Mouse (Mus musculus) gastrocnemius, postnatal 14 days (tissue): ENCODE results near the gene Psmb11. TPM values are rescaled to one million over a fixed set of nuclear protein-coding genes. Genes with fewer than 3 reads are reported as not detected.
A peak's percentile ranks its signal among the peaks of the same experiment; 100 is the strongest.

Experiments
- DNase-seq: peaks from one replicate; pipeline ENCODE4 v3.0.0; 2021; ENCODE audit warnings: mixed read lengths
- intact Hi-C: fragments of 180-260 bp; cut with DNase I; formaldehyde crosslinking; loops from one replicate; pipeline ENCODE4 v1.15.1; 2025; ENCODE audit warnings: low total_unique reads
- microRNA-seq, 2 experiments: library from miRNA; unstranded; fragments of <30 nt; microRNA quantifications; one replicate each; pipeline ENCODE4 v1.2.0; 2021
- total RNA-seq, 2 experiments: library from RNA; stranded (reverse); gene quantifications; 2 replicates each; pipeline ENCODE4 v1.2.3; 2021

The Psmb11 gene
- total RNA-seq, 2 experiments from 2014 or later: not detected

DNA sequence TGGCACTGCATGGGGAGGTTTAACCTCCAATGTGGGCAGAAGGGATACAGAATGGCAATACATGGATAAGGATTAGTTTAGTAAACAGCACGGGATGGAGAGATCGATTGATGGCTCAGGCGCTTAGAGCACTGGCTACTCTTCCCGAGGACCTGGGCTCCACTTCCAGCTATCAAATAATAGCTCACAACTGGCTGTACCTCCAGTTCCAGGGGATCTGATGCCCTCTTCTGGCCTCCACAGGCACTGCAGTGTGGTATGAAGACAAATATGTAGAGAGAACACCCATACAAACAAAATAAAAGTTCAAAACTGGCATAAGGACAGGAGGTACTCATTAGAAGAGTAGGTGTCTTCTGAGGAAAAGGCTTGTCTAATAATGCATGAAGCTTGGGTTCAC is 48.1 kb downstream of the Psmb11 start:
- intact Hi-C loops: no loop called here
- DNase-seq: peak; percentile 41

DNA sequence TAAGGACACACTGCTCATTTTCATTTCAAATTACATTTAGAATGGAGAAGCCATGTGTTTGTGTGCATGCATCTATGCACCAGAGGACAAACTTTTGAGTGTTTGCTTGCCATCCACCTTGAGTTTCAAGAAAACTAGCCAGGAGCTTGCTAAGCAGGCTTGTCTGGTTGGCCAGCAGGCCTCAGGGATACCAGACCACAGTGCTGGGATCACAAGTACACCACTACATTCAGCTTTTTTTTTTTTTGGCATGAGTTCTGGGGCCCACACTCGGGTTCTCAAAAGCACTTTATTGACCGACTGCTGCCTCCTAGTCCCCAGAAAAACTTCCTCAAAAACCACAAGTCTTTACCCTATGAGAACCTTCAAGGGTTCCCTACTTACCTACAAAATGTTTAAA is 53.1 kb downstream of the Psmb11 start:
- intact Hi-C loops: no loop called here
- no peak for DNase-seq

DNA sequence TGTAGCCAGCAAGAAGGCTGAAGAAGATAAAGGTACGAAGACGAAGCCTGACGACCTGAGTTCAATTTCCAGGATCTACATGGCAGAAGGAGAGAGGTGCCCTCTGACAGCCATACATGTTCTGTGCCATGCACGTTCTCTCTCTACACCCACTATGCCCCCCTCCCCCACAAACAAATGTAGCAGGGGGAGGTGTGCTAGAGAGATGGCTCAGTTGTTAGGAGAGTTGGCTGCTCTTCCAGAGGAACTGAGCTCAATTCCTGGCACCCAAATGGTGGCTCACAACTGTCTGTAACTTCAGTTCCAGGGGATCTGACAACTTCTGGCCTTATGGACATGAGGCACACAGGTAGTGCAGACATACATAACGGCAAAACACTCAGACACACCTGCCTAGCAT is 55.1 kb downstream of the Psmb11 start:
- intact Hi-C loops: no loop called here
- DNase-seq: no peak

DNA sequence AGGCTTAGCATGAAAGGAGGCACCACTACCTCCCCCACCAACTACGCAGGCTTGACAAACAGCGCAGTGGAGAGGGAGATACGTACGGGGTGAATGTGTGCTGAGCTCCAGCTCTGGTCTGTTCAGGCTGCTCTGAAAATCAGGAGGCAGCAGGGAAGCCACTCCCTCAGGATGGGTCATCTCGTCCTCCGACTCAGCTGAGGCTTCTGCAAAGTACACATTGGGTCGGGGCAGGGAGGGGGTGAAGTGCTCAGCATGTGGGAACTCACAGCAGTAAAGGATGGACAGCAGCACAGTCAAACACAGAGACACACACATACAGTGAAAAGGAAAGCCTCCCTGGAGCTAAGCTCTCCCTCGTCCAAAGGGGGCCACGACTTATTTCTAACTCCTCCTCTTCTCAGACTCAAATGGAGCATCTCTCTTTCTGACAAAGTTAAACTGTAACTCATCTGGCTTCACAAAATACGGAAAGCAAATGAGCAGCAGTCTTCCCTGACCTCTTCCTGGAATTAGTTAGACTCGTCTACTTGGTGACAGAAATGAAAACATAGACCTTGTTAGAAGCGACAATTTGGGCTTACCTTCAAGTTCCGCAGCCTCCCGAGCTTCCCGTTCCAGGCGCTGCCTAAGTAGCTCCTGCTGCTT is 57.5 kb downstream of the Psmb11 start:
- intact Hi-C loops: no loop called here
- DNase-seq: no peak

Small RNA genes within 50 kb of the gene (microRNA-seq; reads per million reads assigned to microRNA genes)
- gene Mir686 (0 reads per million in 2 experiments), gene Mir6948 (0 to 1.0 reads per million in 2 experiments)

Other genes starting within 250 kb of the Psmb11 start
- 1 to 10 TPM; 2.9 to 3.4 TPM for gene Slc7a7, start 203.7 kb upstream of the Psmb11 start, total RNA-seq
- gene Mrpl52, start 194.5 kb upstream of the Psmb11 start, total RNA-seq: 100 to 1,000 TPM; 107 to 116 TPM
- gene Mmp14, start 189.8 kb upstream of the Psmb11 start, total RNA-seq: 10 to 100 TPM; 52.0 to 68.1 TPM
- 10 to 100 TPM; 33.5 to 37.2 TPM for gene Lrp10, start 157.3 kb upstream of the Psmb11 start, total RNA-seq
- not detected for gene Rem2, start 145.3 kb upstream of the Psmb11 start, total RNA-seq
- gene Prmt5, start 103.9 kb upstream of the Psmb11 start, total RNA-seq: 10 to 100 TPM; 27.9 to 28.9 TPM
- gene Haus4, start 66.8 kb upstream of the Psmb11 start, total RNA-seq: 1 to 10 TPM; 5.8 to 6.5 TPM
- gene Ajuba, start 43.9 kb upstream of the Psmb11 start, total RNA-seq: 1 to 10 TPM; 5.7 to 5.8 TPM
- 1 to 10 TPM; 2.9 to 3.3 TPM for gene 4931414P19Rik, start 15.4 kb upstream of the Psmb11 start, total RNA-seq
- gene Psmb5, start 3.4 kb upstream of the Psmb11 start, total RNA-seq: 100 to 1,000 TPM; 196 to 203 TPM
- not detected for gene Gm17606, start 19.5 kb downstream of the Psmb11 start, total RNA-seq
- gene Cdh24, start 19.9 kb downstream of the Psmb11 start, total RNA-seq: under 1 TPM; 0.53 to 0.55 TPM
- 10 to 100 TPM; 10.1 to 11.8 TPM for gene 1700123O20Rik, start 64.8 kb downstream of the Psmb11 start, total RNA-seq
- 10 to 100 TPM; 68.1 to 73.8 TPM for gene Acin1, start 65.5 kb downstream of the Psmb11 start, total RNA-seq
- not detected for gene Gm29776, start 77.4 kb downstream of the Psmb11 start, total RNA-seq
- not detected for gene Cebpe, start 90.7 kb downstream of the Psmb11 start, total RNA-seq
- 10 to 100 TPM in 1 of 2 experiments, 1 to 10 TPM in 1; 7.5 to 18.5 TPM for gene Slc7a8, start 160.5 kb downstream of the Psmb11 start, total RNA-seq
- under 1 TPM in 1 of 2 experiments, not detected in 1; 0.29 TPM for gene Rnf212b, start 192.7 kb downstream of the Psmb11 start, total RNA-seq
- gene Homez, start 249.5 kb downstream of the Psmb11 start, total RNA-seq: 1 to 10 TPM; 6.1 to 8.1 TPM